Mouse (Mus musculus): ENCODE results near the gene Lrpprc. TPM values are rescaled to one million over a fixed set of nuclear protein-coding genes. Genes with fewer than 3 reads are reported as not detected.

The Lrpprc gene
- total and polyA plus RNA-seq, 3 experiments: 54.4 to 73.8 (median 65.9) TPM

DNA sequence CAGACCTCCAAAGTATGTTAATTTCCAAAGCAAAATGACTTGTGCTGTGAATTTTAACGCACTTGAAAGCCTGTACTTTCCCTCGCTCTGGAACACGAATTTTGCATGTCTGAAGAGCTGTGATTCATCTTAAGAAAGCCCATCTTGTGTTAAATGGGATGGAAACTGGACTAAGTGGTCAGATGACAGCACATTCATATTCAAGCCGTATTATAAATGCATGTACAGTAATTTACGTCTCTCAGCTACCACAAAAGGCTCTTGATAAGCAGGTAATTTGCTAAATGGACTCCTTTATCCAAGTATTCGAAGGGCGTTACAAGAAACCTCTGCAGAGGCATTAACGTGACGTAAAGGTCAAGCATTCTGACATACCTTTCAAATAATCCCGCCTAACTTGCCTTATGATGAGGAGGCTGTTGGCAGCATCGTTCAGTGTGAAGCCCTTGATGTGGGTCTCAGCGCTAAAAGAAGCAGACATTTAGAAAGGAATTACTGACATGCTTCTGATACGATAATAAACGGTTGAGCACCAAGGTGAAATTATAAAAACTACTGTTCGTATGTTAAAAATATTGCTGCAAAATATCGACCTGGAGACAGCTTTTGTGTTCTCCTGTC lies 74.2 kb downstream of the Lrpprc start:
- no peak overlapping the region for H3K4me3 ChIP-seq (replicated peaks in 1 of 3; ENCODE audit: low read depth in 2 of 3, low read length in 2 of 3, poor library complexity in 1 of 3)
- no peaks in the 10 kb centered on the region for H3K9me3 ChIP-seq (replicated peaks; ENCODE audit: low read length)
- peak overlapping the region; percentile 96 for H3K4me2 ChIP-seq (ENCODE audit: insufficient read depth, low read depth, poor library complexity, severe bottlenecking)
- TF ChIP-seq MAX (IDR thresholded peaks at IDR 0.05; ENCODE audit: low read length): 0 out of 2 replicates have a peak, but pooled peaks have one; percentile 42
- peak; percentile 75 for TF ChIP-seq ETS1 (conservative IDR thresholded peaks at IDR 0.05; ENCODE audit: low read depth, low read length)
- peak; percentile 88 for TF ChIP-seq EP300 (IDR thresholded peaks at IDR 0.05; ENCODE audit: low read length)
- no peak for TF ChIP-seq POLR2A (IDR thresholded peaks at IDR 0.05; ENCODE audit: low read depth, low read length)
- no peak for TF ChIP-seq ZC3H11A (IDR thresholded peaks at IDR 0.05; ENCODE audit: low read depth, low read length)
- no peak for TF ChIP-seq ZMIZ1 (IDR thresholded peaks at IDR 0.05; ENCODE audit: low read depth, low read length)
- TF ChIP-seq TCF12 (IDR thresholded peaks at IDR 0.05; ENCODE audit: low read depth, low read length): 0 out of 2 replicates have a peak, but pooled peaks have one; percentile 39
- no peak for TF ChIP-seq USF2 (conservative IDR thresholded peaks at IDR 0.05; ENCODE audit: low read depth, low read length)
- TF ChIP-seq MAFK (IDR thresholded peaks at IDR 0.05; ENCODE audit: insufficient replicate concordance, low read length): peak; percentile 51; the same call in 1 of the 2 replicates
- TF ChIP-seq RCOR1 (conservative IDR thresholded peaks at IDR 0.05; ENCODE audit: low read depth, low read length): peak; percentile 85
- TF ChIP-seq MXI1 (IDR thresholded peaks at IDR 0.05; ENCODE audit: low read depth, low read length): peak; percentile 41; the same call in 1 of the 2 replicates
- peak; percentile 78 for TF ChIP-seq BHLHE40 (IDR thresholded peaks at IDR 0.05; ENCODE audit: low read depth, low read length)
- peak; percentile 75; the same call in 1 of the 2 replicates for TF ChIP-seq JUND (conservative IDR thresholded peaks at IDR 0.05; ENCODE audit: low read depth, low read length)
- no peak for TF ChIP-seq CHD2 (IDR thresholded peaks at IDR 0.05; ENCODE audit: low read length)
- TF ChIP-seq IRF4 (IDR thresholded peaks at IDR 0.05; ENCODE audit: low read depth, low read length): peak; percentile 93
- peak; percentile 65; the same call in 1 of the 2 replicates for TF ChIP-seq CHD1 (IDR thresholded peaks at IDR 0.05; ENCODE audit: low read depth, low read length)
- 0 out of 2 replicates have a peak, but pooled peaks have one; percentile 45 for TF ChIP-seq MEF2A (IDR thresholded peaks at IDR 0.05; ENCODE audit: borderline replicate concordance, low read depth, low read length)
- TF ChIP-seq JUN (IDR thresholded peaks at IDR 0.05; ENCODE audit: insufficient read depth, low read depth, low read length): peak; percentile 61; the same call in 1 of the 2 replicates
- 0 out of 2 replicates have a peak, but pooled peaks have one; percentile 37 for TF ChIP-seq MAZ (IDR thresholded peaks at IDR 0.05; ENCODE audit: low read depth, low read length)
- peak; percentile 19; the same call in 1 of the 2 replicates for TF ChIP-seq MYC (IDR thresholded peaks at IDR 0.05; ENCODE audit: low read depth, low read length)
- peak; percentile 62 for TF ChIP-seq SIN3A (IDR thresholded peaks at IDR 0.05; ENCODE audit: low read length)
- TF ChIP-seq POLR2AphosphoS2 (IDR thresholded peaks at IDR 0.05; ENCODE audit: low read depth, low read length): no peak
- H3K27ac ChIP-seq (ENCODE audit: insufficient read depth, low read depth): no peak overlapping the region; the same call in 1 of the 2 replicates
- no peaks in the 10 kb centered on the region for H3K27me3 ChIP-seq (replicated peaks)
- H3K4me1 ChIP-seq (ENCODE audit: control insufficient read depth in 1 of 2, insufficient read depth in 2 of 2): peaks cover 11 to 58% of the 10 kb centered on the region in 2 experiments
- dilution Hi-C loops (cut with MboI; ENCODE audit: extremely low pct_ligation_motif_present, extremely low pct_unique_long_range_greater_than_20kb, low sequenced_read_pairs) (no loop called here), in situ Hi-C loops (cut with MboI; ENCODE audit: low pct_ligation_motif_present, low pct_unique_long_range_greater_than_20kb, low sequenced_read_pairs) (no loop called here)
- peak overlapping the region; percentile 75; the same call in 1 of the 2 replicates for H3K9ac ChIP-seq (ENCODE audit: insufficient read depth, low read depth)
- DNase-seq (ENCODE audit: extremely low read depth): peak; percentile 45
- peaks cover 14 to 71% of the 10 kb centered on the region in 2 experiments for H3K36me3 ChIP-seq (replicated peaks in 1 of 2; ENCODE audit: control insufficient read depth in 1 of 2, insufficient read depth in 1 of 2, low read length in 1 of 2)
- H3K79me2 ChIP-seq (replicated peaks; ENCODE audit: control insufficient read depth, extremely low read depth, insufficient read depth, poor library complexity, severe bottlenecking): no peaks in the 10 kb centered on the region

Data from CH12.LX (cell line).